32 mouse cellular contexts compared by ENCODE assay signal in genomic region chr3:84005989-84006388, GRCm38 (mm10). TPM values are rescaled to one million over a fixed set of nuclear protein-coding genes. Genes with fewer than 3 reads are reported as not detected.
A peak's percentile ranks its signal among the peaks of the same experiment; 100 is the strongest.
DNase-seq lines count a peak whose midpoint lies in the region; ATAC-seq and TF ChIP-seq lines count a peak whose summit lies in the region.
"Had no signal": no experiment of that assay in that cellular context is flagged by ENCODE, and none has a peak within 500 bp of the region (broad histone marks: within the 10 kb centered on the region; RNA-seq: fewer than 3 reads in every experiment).

No protein-coding gene starts in this region.

- 32% methylated on average over 7 of the region's 7 CpGs for WGBS in liver, embryonic 15.5 days (ENCODE audit: insufficient replicate concordance)
- 81% methylated on average over 7 of the region's 7 CpGs for WGBS in stomach, embryonic 15.5 days
- 90% methylated on average over 7 of the region's 7 CpGs for WGBS in hindbrain, embryonic 11.5 days
- WGBS in kidney, adult 2 months = 91% methylated on average over 7 of the region's 7 CpGs

- no peaks in the 10 kb centered on the region for H3K9me3 ChIP-seq in liver, embryonic 15.5 days (replicated peaks)
- H3K9me3 ChIP-seq in stomach, embryonic 15.5 days = no peaks in the 10 kb centered on the region
- H3K9me3 ChIP-seq in hindbrain, embryonic 11.5 days (ENCODE audit: control insufficient read depth, low read length) = no peaks in the 10 kb centered on the region
- H3K9me3 ChIP-seq: embryonic facial prominence, embryonic 10.5 days; embryonic facial prominence, embryonic 15.5 days; forebrain, embryonic 15.5 days; midbrain, embryonic 12.5 days; neural tube, embryonic 12.5 days had no signal

- peak overlapping the region; percentile 59 for H3K4me2 ChIP-seq in liver, embryonic 15.5 days
- H3K4me2 ChIP-seq in stomach, embryonic 15.5 days = no peak overlapping the region
- no peak overlapping the region for H3K4me2 ChIP-seq in hindbrain, embryonic 11.5 days (replicated peaks; ENCODE audit: low read depth, low read length)
- H3K4me2 ChIP-seq: embryonic facial prominence, embryonic 15.5 days; forebrain, embryonic 15.5 days; heart, embryonic 11.5 days; hindbrain, embryonic 14.5 days; lung, embryonic 14.5 days; midbrain, embryonic 12.5 days; neural tube, embryonic 12.5 days had no signal

- H3K4me3 ChIP-seq in liver, embryonic 15.5 days (replicated peaks) = 0 out of 2 replicates have a peak overlapping the region, but pooled peaks have one; percentile 6
- H3K4me3 ChIP-seq in stomach, embryonic 15.5 days (replicated peaks) = no peak overlapping the region
- H3K4me3 ChIP-seq in hindbrain, embryonic 11.5 days (ENCODE audit: low read depth, low read length) = no peak overlapping the region
- no peak overlapping the region for H3K4me3 ChIP-seq in kidney, adult 2 months (ENCODE audit: insufficient read depth, low read depth, low read length)
- H3K4me3 ChIP-seq: embryonic facial prominence, embryonic 10.5 days; embryonic facial prominence, embryonic 15.5 days; forebrain, embryonic 15.5 days; midbrain, embryonic 12.5 days; myocyte; neural tube, embryonic 12.5 days had no signal

- ATAC-seq in liver, embryonic 15.5 days (ENCODE audit: insufficient read depth) = peak; percentile 91
- ATAC-seq in stomach, embryonic 15.5 days (ENCODE audit: insufficient read depth, low FRiP score, low read depth) = peak; percentile 69; the same call in 1 of the 2 replicates
- ATAC-seq in hindbrain, embryonic 11.5 days (ENCODE audit: low FRiP score) = no peak
- ATAC-seq: activated CD4-positive, CD25-positive, alpha-beta regulatory T cell, adult 4 months; forebrain, embryonic 15.5 days had no signal

- H3K36me3 ChIP-seq in liver, embryonic 15.5 days (replicated peaks) = peaks cover 19% of the 10 kb centered on the region; the same call in 1 of the 2 replicates
- no peaks in the 10 kb centered on the region; the same call in 1 of the 2 replicates for H3K36me3 ChIP-seq in stomach, embryonic 15.5 days
- no peaks in the 10 kb centered on the region; the same call in 1 of the 2 replicates for H3K36me3 ChIP-seq in hindbrain, embryonic 11.5 days (ENCODE audit: control insufficient read depth, insufficient read depth, low read length)
- no peaks in the 10 kb centered on the region for H3K36me3 ChIP-seq in kidney, adult 2 months (ENCODE audit: control insufficient read depth, insufficient read depth, low read length)
- H3K36me3 ChIP-seq: embryonic facial prominence, embryonic 15.5 days had no signal

- peak overlapping the region; percentile 78 for H3K27ac ChIP-seq in liver, embryonic 15.5 days (replicated peaks)
- H3K27ac ChIP-seq in stomach, embryonic 15.5 days = no peak overlapping the region
- H3K27ac ChIP-seq in hindbrain, embryonic 11.5 days (ENCODE audit: low read depth, low read length) = no peak overlapping the region
- no peak overlapping the region for H3K27ac ChIP-seq in kidney, adult 2 months (ENCODE audit: insufficient read depth, low read depth, low read length)
- H3K27ac ChIP-seq: embryonic facial prominence, embryonic 10.5 days; forebrain, embryonic 15.5 days; hindbrain, embryonic 14.5 days; midbrain, embryonic 12.5 days; neural tube, embryonic 12.5 days had no signal

- H3K27me3 ChIP-seq in liver, embryonic 15.5 days = no peaks in the 10 kb centered on the region
- H3K27me3 ChIP-seq in stomach, embryonic 15.5 days (replicated peaks) = no peaks in the 10 kb centered on the region
- H3K27me3 ChIP-seq in hindbrain, embryonic 11.5 days (ENCODE audit: control insufficient read depth, insufficient read depth, low read length) = no peaks in the 10 kb centered on the region
- H3K27me3 ChIP-seq in kidney, adult 2 months (replicated peaks; ENCODE audit: control insufficient read depth, insufficient read depth, low read length) = no peaks in the 10 kb centered on the region
- H3K27me3 ChIP-seq: embryonic facial prominence, embryonic 15.5 days; forebrain, embryonic 15.5 days; midbrain, embryonic 12.5 days; neural tube, embryonic 12.5 days had no signal

- no peak overlapping the region for H3K9ac ChIP-seq in liver, embryonic 15.5 days
- H3K9ac ChIP-seq in stomach, embryonic 15.5 days = no peak overlapping the region
- no peak overlapping the region for H3K9ac ChIP-seq in hindbrain, embryonic 11.5 days (ENCODE audit: low read depth, low read length)
- H3K9ac ChIP-seq: embryonic facial prominence, embryonic 15.5 days; forebrain, embryonic 15.5 days; hindbrain, embryonic 14.5 days; lung, embryonic 14.5 days; midbrain, embryonic 12.5 days; neural tube, embryonic 12.5 days had no signal

- H3K4me1 ChIP-seq in liver, embryonic 15.5 days (replicated peaks) = peaks cover 86% of the 10 kb centered on the region
- H3K4me1 ChIP-seq in stomach, embryonic 15.5 days = 0 out of 2 replicates have a peak, but pooled peaks cover 2% of the 10 kb centered on the region
- no peaks in the 10 kb centered on the region for H3K4me1 ChIP-seq in hindbrain, embryonic 11.5 days (replicated peaks; ENCODE audit: control insufficient read depth, insufficient read depth, low read length)
- no peaks in the 10 kb centered on the region for H3K4me1 ChIP-seq in kidney, adult 2 months (ENCODE audit: control insufficient read depth, insufficient read depth, low read length)

- TF ChIP-seq CTCF in kidney, adult 2 months (conservative IDR thresholded peaks at IDR 0.05; ENCODE audit: insufficient read depth, insufficient read length, low read depth, low read length) = no peak

- TF ChIP-seq POLR2A in kidney, adult 2 months (IDR thresholded peaks at IDR 0.05; ENCODE audit: low read depth, low read length) = no peak

- DNase-seq in c-Kit-positive CD71-positive TER-119-positive erythroid progenitor cells, embryonic 14.5 days (ENCODE audit: low spot score) = peak; percentile 75
- DNase-seq in liver = peak; percentile 79
- no peak for DNase-seq in hindbrain, embryonic 11.5 days (ENCODE audit: low spot score)
- no peak for DNase-seq in kidney, adult 2 months
- no peak for DNase-seq in spleen, adult 12 weeks (ENCODE audit: low spot score)
- DNase-seq: adrenal gland, adult 2 months; B cell, adult 2 months; cerebellum, adult 11-12 months; cerebellum, postnatal 10 days; gastrocnemius, postnatal 25 days; heart, adult 18-20 months; heart, postnatal 36 days; kidney, adult 8-10 months; kidney, postnatal 10 days; layer of hippocampus, postnatal 36 days; left cerebral cortex, postnatal 4 days; lung, embryonic 14.5 days; right cerebral cortex, adult 18-20 months; right cerebral cortex, postnatal 4 days; thymus, adult 2 months; thymus, postnatal 36 days had no signal

RNA-seq across cellular contexts. Expression of gene Tmem131l, which starts 34.0 kb away (rescaled TPM):
- 28.0 and 29.7 TPM in 2 replicates for polyA plus RNA-seq in liver, embryonic 15.5 days (2015; fragmentation: Nextera tagmentation; extraction: Ambion mirVana)
- 40.2 and 44.9 TPM in 2 replicates for polyA plus RNA-seq in stomach, embryonic 15.5 days (2015; fragmentation: Nextera tagmentation; extraction: Ambion mirVana)
- polyA plus RNA-seq in hindbrain, embryonic 11.5 days (2014; fragmentation: Nextera tagmentation; extraction: Ambion mirVana) = 75.8 and 89.0 TPM in 2 replicates
- 8.8 and 9.8 TPM in 2 replicates for polyA plus RNA-seq in kidney, adult 2 months (2012; rRNA removed)

Comparison
In these comparisons a context has a peak if more than half of its experiments do, and no peak if none do; other contexts are left out.
1. DNase-seq: peak in c-Kit-positive CD71-positive TER-119-positive erythroid progenitor cells, embryonic 14.5 days (single experiment) and liver (single experiment); none in hindbrain, embryonic 11.5 days (single experiment), kidney, adult 2 months (single experiment) and spleen, adult 12 weeks (single experiment).